Mouse (Mus musculus) CD4-positive helper T cell, adult 2 months (primary cell): ENCODE measurements at regions not wholly inside any gene's neighbourhood (a gene's known extent, or its start where the extent isn't known, plus 50 kb on each side); places are given as distances from the start of the nearest gene placed in this dataset.

Experiments used
- DNase-seq: peaks from one replicate; pipeline ENCODE4 v3.0.0-alpha.2; 2012; ENCODE audit warnings: low read depth, missing footprints, low spot score

DNA sequence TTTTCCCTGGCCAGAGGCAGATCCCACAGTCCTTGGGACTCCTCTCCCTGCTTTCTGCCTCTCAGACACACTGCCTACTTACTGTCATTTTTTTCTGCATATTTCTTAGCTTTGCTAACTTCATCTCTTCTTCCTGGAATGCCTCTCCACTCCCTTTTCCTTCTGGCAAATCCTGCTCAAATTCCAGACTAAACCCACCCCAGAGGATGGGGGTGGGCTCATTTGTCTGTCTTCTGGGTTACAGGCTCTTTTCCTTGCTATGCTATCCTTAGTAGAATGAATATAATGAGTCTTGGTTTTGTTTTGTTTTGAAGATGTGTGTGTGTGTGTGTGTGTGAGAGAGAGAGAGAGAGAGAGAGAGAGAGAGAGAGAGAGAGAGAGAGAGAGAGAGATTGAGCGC, 51.9 kb upstream of the Klf9 start:
- DNase-seq = no peak

DNA sequence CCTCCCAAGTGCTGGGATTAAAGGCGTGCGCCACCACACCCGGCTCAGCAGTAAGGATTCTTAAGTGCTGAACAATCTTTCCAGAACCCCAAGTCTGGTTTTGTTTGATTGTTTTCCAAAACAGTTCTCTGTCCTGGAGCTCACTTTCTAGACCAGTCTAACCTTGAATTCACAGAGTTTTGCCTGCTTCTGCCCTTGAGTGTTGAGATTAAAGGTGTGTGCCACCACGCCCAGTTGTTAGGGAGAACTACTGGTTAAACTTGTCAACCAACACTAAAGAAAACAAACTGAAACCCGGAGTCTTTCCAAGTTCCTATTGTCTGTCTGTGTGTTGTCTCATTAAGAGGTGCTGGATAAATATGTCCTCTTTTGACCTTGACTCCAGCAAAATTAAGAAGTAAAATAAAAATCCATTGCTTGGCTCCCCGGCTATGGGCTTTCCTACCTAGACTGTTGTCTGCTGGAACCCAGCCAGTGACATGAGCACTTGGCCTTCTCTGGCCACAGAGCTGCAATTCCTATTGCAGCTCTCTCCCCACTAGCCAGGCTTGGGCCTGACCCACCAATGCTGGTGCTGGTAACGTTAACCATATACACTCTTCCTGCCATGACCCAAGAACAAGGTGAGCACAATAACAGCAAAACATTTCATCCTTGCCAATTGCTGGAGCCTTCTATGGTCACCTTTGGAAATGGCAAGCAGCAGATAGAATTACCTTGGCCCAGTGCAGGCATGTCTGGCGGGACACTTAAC, 51.1 kb upstream of the Klf9 start:
- no peak for DNase-seq
